Mouse (Mus musculus) left cerebral cortex, postnatal 36 days (tissue): ENCODE results near the gene Pllp. TPM values are rescaled to one million over a fixed set of nuclear protein-coding genes. Genes with fewer than 3 reads are reported as not detected.

Experiments used
- DNase-seq, 2 experiments: peaks; one replicate each; pipeline ENCODE4 v3.0.0; 2021 to 2022; ENCODE audit warnings: low spot score in 2 of 2, mixed read lengths in 1 of 2
- intact Hi-C: fragments of 180-260 bp; cut with DNase I; formaldehyde crosslinking; loops from one replicate; pipeline ENCODE4 v1.15.1; 2025
- total RNA-seq, 2 experiments: library from RNA; stranded (reverse); gene quantifications; 2 replicates each; pipeline ENCODE4 v1.2.3; 2021

The Pllp gene
- total RNA-seq, 2 experiments from 2014 or later = 29.0 to 58.2 TPM

GRCm38 (mm10) chr8:94704669-94704984 lies 8.5 kb upstream of the Pllp start:
- no peak for DNase-seq
- intact Hi-C loops = loop anchor here (1.0 to 10.0 kb wide), 5 partner anchors 68 to 200 kb away; partner anchors contain the start of genes Cpne2 and Cx3cl1

- peak; percentile 99 for DNase-seq
- intact Hi-C loops = loop anchor here (1.0 to 10.0 kb wide), 8 partner anchors 35 to 211 kb away; partner anchors contain the start of genes Cpne2 and Cx3cl1
These were observed 8.0 kb upstream of the Pllp start for GRCm38 (mm10) chr8:94703972-94704668.

- intact Hi-C loops = loop anchor here (2.0 to 10.0 kb wide), 5 partner anchors 34 to 210 kb away; partner anchors contain the start of gene Cpne2
These were observed 7.1 kb upstream of the Pllp start for GRCm38 (mm10) chr8:94702844-94703813.

GRCm38 (mm10) chr8:94702156-94702555 lies 6.1 kb upstream of the Pllp start:
- intact Hi-C loops = loop anchor here (2.0 to 10.0 kb wide), 5 partner anchors 33 to 209 kb away; partner anchors contain the start of gene Cpne2

More at GRCm38 (mm10) chr8:94702844-94703813, 7.1 kb upstream of the Pllp start:
- peak; percentile 81 to 82 for DNase-seq

GRCm38 (mm10) chr8:94700421-94700935 lies 4.4 kb upstream of the Pllp start:
- intact Hi-C loops = loop anchor here (5.0 to 10.0 kb wide), 2 partner anchors 168 to 204 kb away; partner anchors contain the start of gene Cpne2

More at GRCm38 (mm10) chr8:94702156-94702555, 6.1 kb upstream of the Pllp start:
- DNase-seq = no peak

GRCm38 (mm10) chr8:94699366-94699765 lies 3.3 kb upstream of the Pllp start:
- peak in 1 of 2 experiments; percentile 49 for DNase-seq
- intact Hi-C loops = no loop called here

More at GRCm38 (mm10) chr8:94700421-94700935, 4.4 kb upstream of the Pllp start:
- no peak for DNase-seq

GRCm38 (mm10) chr8:94697956-94698355 lies 1.9 kb upstream of the Pllp start:
- no peak for DNase-seq
- intact Hi-C loops = no loop called here

- no peak for DNase-seq
- intact Hi-C loops = no loop called here
These were observed 488 bp upstream of the Pllp start for GRCm38 (mm10) chr8:94696566-94696965.

GRCm38 (mm10) chr8:94695341-94695993 lies 611 bp downstream of the Pllp start:
- intact Hi-C loops = no loop called here

GRCm38 (mm10) chr8:94694701-94695100 lies 1.4 kb downstream of the Pllp start:
- intact Hi-C loops = no loop called here
- DNase-seq = no peak

More at GRCm38 (mm10) chr8:94695341-94695993, 611 bp downstream of the Pllp start:
- no peak for DNase-seq

- no peak for DNase-seq
- intact Hi-C loops = no loop called here
These were observed 10.1 kb downstream of the Pllp start for GRCm38 (mm10) chr8:94685953-94686352.

GRCm38 (mm10) chr8:94684287-94684686 lies 11.8 kb downstream of the Pllp start:
- intact Hi-C loops = no loop called here

GRCm38 (mm10) chr8:94682732-94683524 lies 13.2 kb downstream of the Pllp start:
- no peak for DNase-seq
- intact Hi-C loops = no loop called here

More at GRCm38 (mm10) chr8:94684287-94684686, 11.8 kb downstream of the Pllp start:
- no peak for DNase-seq

GRCm38 (mm10) chr8:94680414-94680813 lies 15.7 kb downstream of the Pllp start:
- intact Hi-C loops = no loop called here
- no peak for DNase-seq

GRCm38 (mm10) chr8:94678582-94678981 lies 17.5 kb downstream of the Pllp start:
- intact Hi-C loops = no loop called here
- DNase-seq = no peak

GRCm38 (mm10) chr8:94675923-94676322 lies 20.2 kb downstream of the Pllp start:
- DNase-seq = no peak

GRCm38 (mm10) chr8:94674384-94674783 lies 21.7 kb downstream of the Pllp start:
- intact Hi-C loops = no loop called here
- DNase-seq = no peak

More at GRCm38 (mm10) chr8:94675923-94676322, 20.2 kb downstream of the Pllp start:
- intact Hi-C loops = no loop called here
